In the genomic region with DNA sequence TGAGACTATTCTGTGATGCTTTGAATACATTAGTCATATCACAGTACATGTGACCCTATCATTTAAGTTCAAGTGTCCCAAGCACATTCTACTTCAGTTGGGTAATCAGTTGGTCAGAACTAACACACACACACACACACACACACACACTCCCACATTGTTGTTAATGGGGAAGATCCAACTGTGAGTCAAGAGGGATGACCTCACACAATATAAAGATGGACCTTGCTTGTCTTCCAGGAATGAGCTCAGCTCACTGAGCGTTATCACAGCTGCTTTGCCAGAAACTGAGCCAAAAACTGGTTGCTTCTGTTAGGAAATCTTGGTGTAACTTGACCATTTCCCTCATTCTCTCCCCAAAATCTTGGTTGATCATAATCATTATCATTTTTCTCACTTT, we compare ENCODE assay signal across 13 mouse cellular contexts.
DNase-seq lines count a peak whose midpoint lies in the region; ATAC-seq lines count a peak whose summit lies in the region.
"Had no signal": no experiment of that assay in that cellular context is flagged by ENCODE, and none has a peak within 500 bp of the region (broad histone marks: within the 10 kb centered on the region; RNA-seq: fewer than 3 reads in every experiment).

No protein-coding gene starts in this region.

- DNase-seq in heart, adult 9 months (ENCODE audit: low spot score in 2 of 2): peak; percentile 32 to 54
- peak; percentile 38 for DNase-seq in NIH3T3 (ENCODE audit: low read depth)
- DNase-seq in fat pad, adult 2 months (ENCODE audit: extremely low read depth, low read depth, low spot score): peak; percentile 34
- DNase-seq in lung, postnatal 14 days: peak; percentile 22
- no peak for DNase-seq in T-cell, adult 2 months (ENCODE audit: low spot score)
- no peak for DNase-seq in right cerebral cortex, postnatal 36 days (ENCODE audit: low spot score in 2 of 2)
- DNase-seq: cerebellum, adult 11-12 months; thymus, postnatal 25 days had no signal

- H3K9ac ChIP-seq in heart, embryonic 12.5 days: no peak overlapping the region
- H3K9ac ChIP-seq in liver, embryonic 12.5 days: no peak overlapping the region

- H3K36me3 ChIP-seq in heart, embryonic 12.5 days: no peaks in the 10 kb centered on the region
- no peaks in the 10 kb centered on the region for H3K36me3 ChIP-seq in liver, embryonic 12.5 days

- no peak overlapping the region for H3K4me3 ChIP-seq in heart, embryonic 12.5 days
- H3K4me3 ChIP-seq in liver, embryonic 12.5 days: no peak overlapping the region
- H3K4me3 ChIP-seq: layer of hippocampus, adult 2 months had no signal

- H3K4me1 ChIP-seq in heart, embryonic 12.5 days (replicated peaks): 0 out of 2 replicates have a peak, but pooled peaks cover 2% of the 10 kb centered on the region
- H3K4me1 ChIP-seq in liver, embryonic 12.5 days: peaks cover 9% of the 10 kb centered on the region; the same call in 1 of the 2 replicates

- no peak overlapping the region for H3K27ac ChIP-seq in heart, embryonic 12.5 days (ENCODE audit: poor library complexity, severe bottlenecking)
- H3K27ac ChIP-seq in liver, embryonic 12.5 days: no peak overlapping the region
- H3K27ac ChIP-seq: layer of hippocampus, adult 2 months had no signal

- no peaks in the 10 kb centered on the region for H3K9me3 ChIP-seq in heart, embryonic 12.5 days (replicated peaks)
- H3K9me3 ChIP-seq in liver, embryonic 12.5 days (replicated peaks): no peaks in the 10 kb centered on the region

- no peak overlapping the region for H3K4me2 ChIP-seq in heart, embryonic 12.5 days
- H3K4me2 ChIP-seq in liver, embryonic 12.5 days: no peak overlapping the region

- ATAC-seq in heart, embryonic 12.5 days (ENCODE audit: insufficient number of reproducible peaks, low FRiP score): no peak
- ATAC-seq in liver, embryonic 12.5 days: no peak
- ATAC-seq: CD4-positive, CD25-positive, alpha-beta regulatory T cell, adult 4 months; intestine, postnatal 0 days had no signal

- WGBS in heart, embryonic 12.5 days: 85% methylated on average over 1 of the region's 1 CpGs
- WGBS in liver, embryonic 12.5 days (ENCODE audit: insufficient replicate concordance): 74% methylated on average over 1 of the region's 1 CpGs

- no peaks in the 10 kb centered on the region for H3K27me3 ChIP-seq in heart, embryonic 12.5 days (replicated peaks)
- H3K27me3 ChIP-seq in liver, embryonic 12.5 days (replicated peaks): no peaks in the 10 kb centered on the region

Comparison
In these comparisons a context has a peak if more than half of its experiments do, and no peak if none do; other contexts are left out.
1. DNase-seq: peak in heart, adult 9 months (2 of 2), NIH3T3 (single experiment), fat pad, adult 2 months (single experiment) and lung, postnatal 14 days (single experiment); none in T-cell, adult 2 months (single experiment) and right cerebral cortex, postnatal 36 days (0 of 2).